Mouse (Mus musculus) midbrain, embryonic 16.5 days (tissue): Measurements from ENCODE around the gene B4galt1. TPM values are rescaled to one million over a fixed set of nuclear protein-coding genes. Genes with fewer than 3 reads are reported as not detected.

Experiments
- ATAC-seq: fragments of 200-750 bp; cut with Nextera tagmentation; 2 replicates; pipeline ENCODE4 v1.8.0; 2017; ENCODE audit warnings: moderate TSS enrichment
- H3K27ac ChIP-seq: fragments of 300-500 bp; sonication (generic); 2 replicates; pipeline ENCODE4 v1.5.1; 2014; ENCODE audit warnings: mild to moderate bottlenecking, low read length, mixed read lengths
- H3K27me3 ChIP-seq: fragments of 300-500 bp; sonication (generic); 2 replicates; pipeline ENCODE4 v1.6.1; 2014; ENCODE audit warnings: low read depth, low read length, mixed read lengths; ENCODE audit not compliant: control insufficient read depth, insufficient read depth
- H3K36me3 ChIP-seq: fragments of 300-500 bp; sonication (generic); 2 replicates; pipeline ENCODE4 v1.6.1; 2014; ENCODE audit warnings: mild to moderate bottlenecking, low read length, moderate library complexity, mixed read lengths; ENCODE audit not compliant: control insufficient read depth, insufficient read depth
- H3K4me1 ChIP-seq: fragments of 300-500 bp; sonication (generic); 2 replicates; pipeline ENCODE4 v1.6.1; 2014; ENCODE audit warnings: mild to moderate bottlenecking, low read length, mixed read lengths; ENCODE audit not compliant: control insufficient read depth, insufficient read depth
- H3K4me2 ChIP-seq: fragments of 300-500 bp; sonication (generic); 2 replicates; pipeline ENCODE4 v1.6.1; 2014; ENCODE audit warnings: mild to moderate bottlenecking, low read length, mixed read lengths
- H3K4me3 ChIP-seq: fragments of 300-500 bp; sonication (generic); 2 replicates; pipeline ENCODE4 v1.5.1; 2014; ENCODE audit warnings: low read depth, mild to moderate bottlenecking, low read length, moderate library complexity, mixed read lengths
- H3K9ac ChIP-seq: fragments of 300-500 bp; sonication (generic); 2 replicates; pipeline ENCODE4 v1.6.1; 2014; ENCODE audit warnings: low read depth, low read length, mixed read lengths
- H3K9me3 ChIP-seq: fragments of 300-500 bp; sonication (generic); replicated peaks from 2 replicates; pipeline ENCODE4 v1.6.1; 2014; ENCODE audit warnings: mild to moderate bottlenecking, low read length, mixed read lengths; ENCODE audit not compliant: control insufficient read depth, poor library complexity, severe bottlenecking
- WGBS: fragments of 180-500 bp; shearing (Covaris S2); extraction: QIAGEN DNeasy Blood & Tissue Kit; methylation state at CpG from one replicate; pipeline ENCODE4 v1.1.7; 2014; 5-methylcytosine and 5-hydroxymethylcytosine counted together
- polyA plus RNA-seq: library from polyadenylated mRNA; unstranded; fragments of >200 nt; fragmentation: Nextera tagmentation; extraction: Ambion mirVana; gene quantifications from 2 replicates; pipeline ENCODE4 v1.2.1, GENCODE M21; 2015

Gene B4galt1
- polyA plus RNA-seq, 1 experiment from 2014 or later, result 5.8 TPM

GRCm38 (mm10) chr4:40849518-40849917 is 4.3 kb downstream of the B4galt1 start:
- Histone ChIP-seq H3K36me3 (no peaks in the 10 kb centered on the region), H3K4me2 (no peak overlapping the region), H3K4me3 (no peak overlapping the region), H3K4me1 (peaks cover 26% of the 10 kb centered on the region), H3K27ac (no peak overlapping the region), H3K9ac (no peak overlapping the region), H3K27me3 (no peaks in the 10 kb centered on the region), H3K9me3 (no peaks in the 10 kb centered on the region)
- no peak for ATAC-seq
- 85% methylated on average over 3 of the region's 3 CpGs for WGBS

GRCm38 (mm10) chr4:40848246-40848645 is 5.6 kb downstream of the B4galt1 start:
- Histone ChIP-seq H3K36me3 (no peaks in the 10 kb centered on the region), H3K27me3 (no peaks in the 10 kb centered on the region), H3K9me3 (no peaks in the 10 kb centered on the region), H3K9ac (no peak overlapping the region), H3K4me2 (no peak overlapping the region), H3K4me3 (no peak overlapping the region), H3K27ac (no peak overlapping the region), H3K4me1 (peaks cover 24% of the 10 kb centered on the region)
- 74% methylated on average over 8 of the region's 8 CpGs for WGBS
- ATAC-seq, result no peak

- no peaks in the 10 kb centered on the region for H3K9me3 ChIP-seq
- H3K27ac ChIP-seq, result no peak overlapping the region
- WGBS, result 96% methylated on average over 4 of the region's 4 CpGs
- H3K36me3 ChIP-seq, result no peaks in the 10 kb centered on the region
- H3K4me2 ChIP-seq, result no peak overlapping the region
- H3K9ac ChIP-seq, result no peak overlapping the region
- no peaks in the 10 kb centered on the region for H3K27me3 ChIP-seq
- ATAC-seq, result no peak
- H3K4me3 ChIP-seq, result no peak overlapping the region
- peaks cover 15% of the 10 kb centered on the region for H3K4me1 ChIP-seq
These were observed 6.6 kb downstream of the B4galt1 start for GRCm38 (mm10) chr4:40847160-40847559.

- H3K4me2 ChIP-seq, result no peak overlapping the region
- no peak for ATAC-seq
- H3K27me3 ChIP-seq, result no peaks in the 10 kb centered on the region
- H3K9me3 ChIP-seq, result no peaks in the 10 kb centered on the region
- no peak overlapping the region for H3K9ac ChIP-seq
- WGBS, result 91% methylated on average over 7 of the region's 7 CpGs
- H3K4me3 ChIP-seq, result no peak overlapping the region
- peaks cover 7% of the 10 kb centered on the region for H3K4me1 ChIP-seq
- H3K36me3 ChIP-seq, result no peaks in the 10 kb centered on the region
- H3K27ac ChIP-seq, result no peak overlapping the region
These were observed 7.5 kb downstream of the B4galt1 start for GRCm38 (mm10) chr4:40846143-40846931.

GRCm38 (mm10) chr4:40844811-40845751 is 8.7 kb downstream of the B4galt1 start:
- Histone ChIP-seq H3K4me3 (no peak overlapping the region), H3K27ac (peak overlapping the region; percentile 12; the same call in 1 of the 2 replicates), H3K36me3 (no peaks in the 10 kb centered on the region; the same call in 1 of the 2 replicates), H3K9me3 (no peaks in the 10 kb centered on the region), H3K4me2 (no peak overlapping the region), H3K27me3 (no peaks in the 10 kb centered on the region), H3K4me1 (no peaks in the 10 kb centered on the region; the same call in 1 of the 2 replicates), H3K9ac (no peak overlapping the region)
- ATAC-seq, result no peak
- WGBS, result 48% methylated on average over 12 of the region's 12 CpGs

- H3K9me3 ChIP-seq, result no peaks in the 10 kb centered on the region
- no peak overlapping the region for H3K9ac ChIP-seq
- no peak overlapping the region for H3K4me3 ChIP-seq
- H3K27me3 ChIP-seq, result no peaks in the 10 kb centered on the region
- no peaks in the 10 kb centered on the region; the same call in 1 of the 2 replicates for H3K36me3 ChIP-seq
- WGBS, result 15% methylated on average over 5 of the region's 5 CpGs
- no peak overlapping the region for H3K4me2 ChIP-seq
- H3K4me1 ChIP-seq, result no peaks in the 10 kb centered on the region; the same call in 1 of the 2 replicates
- H3K27ac ChIP-seq, result peak overlapping the region; percentile 48
- peak; percentile 52; the same call in 1 of the 2 replicates for ATAC-seq
These were observed 9.5 kb downstream of the B4galt1 start for GRCm38 (mm10) chr4:40844251-40844721.

- no peaks in the 10 kb centered on the region for H3K27me3 ChIP-seq
- ATAC-seq, result no peak
- no peaks in the 10 kb centered on the region; the same call in 1 of the 2 replicates for H3K4me1 ChIP-seq
- WGBS, result 76% methylated on average over 8 of the region's 8 CpGs
- no peak overlapping the region for H3K4me3 ChIP-seq
- no peaks in the 10 kb centered on the region; the same call in 1 of the 2 replicates for H3K36me3 ChIP-seq
- H3K27ac ChIP-seq, result peak overlapping the region; percentile 48
- H3K9ac ChIP-seq, result no peak overlapping the region
- H3K9me3 ChIP-seq, result no peaks in the 10 kb centered on the region
- H3K4me2 ChIP-seq, result no peak overlapping the region
These were observed 10.1 kb downstream of the B4galt1 start for GRCm38 (mm10) chr4:40843726-40844125.

- Histone ChIP-seq H3K4me1 (no peaks in the 10 kb centered on the region), H3K9me3 (no peaks in the 10 kb centered on the region), H3K4me3 (no peak overlapping the region), H3K36me3 (no peaks in the 10 kb centered on the region; the same call in 1 of the 2 replicates), H3K27me3 (no peaks in the 10 kb centered on the region), H3K9ac (no peak overlapping the region), H3K4me2 (no peak overlapping the region), H3K27ac (no peak overlapping the region)
- ATAC-seq, result no peak
- 90% methylated on average over 2 of the region's 2 CpGs for WGBS
These were observed 13.4 kb downstream of the B4galt1 start for GRCm38 (mm10) chr4:40840448-40840847.
